Mouse (Mus musculus): ENCODE measurements around the gene Tomm7. TPM values are rescaled to one million over a fixed set of nuclear protein-coding genes. Genes with fewer than 3 reads are reported as not detected.
"Not testable (repeated sequence)": the region's sequence is repeated elsewhere in the genome, so short reads cannot be mapped to it uniquely, and the experiment has no call there.

Gene Tomm7
- polyA plus RNA-seq (2012; ENCODE audit: insufficient read depth, low replicate concordance), result 1.6 and 14.7 TPM in 2 replicates

DNA sequence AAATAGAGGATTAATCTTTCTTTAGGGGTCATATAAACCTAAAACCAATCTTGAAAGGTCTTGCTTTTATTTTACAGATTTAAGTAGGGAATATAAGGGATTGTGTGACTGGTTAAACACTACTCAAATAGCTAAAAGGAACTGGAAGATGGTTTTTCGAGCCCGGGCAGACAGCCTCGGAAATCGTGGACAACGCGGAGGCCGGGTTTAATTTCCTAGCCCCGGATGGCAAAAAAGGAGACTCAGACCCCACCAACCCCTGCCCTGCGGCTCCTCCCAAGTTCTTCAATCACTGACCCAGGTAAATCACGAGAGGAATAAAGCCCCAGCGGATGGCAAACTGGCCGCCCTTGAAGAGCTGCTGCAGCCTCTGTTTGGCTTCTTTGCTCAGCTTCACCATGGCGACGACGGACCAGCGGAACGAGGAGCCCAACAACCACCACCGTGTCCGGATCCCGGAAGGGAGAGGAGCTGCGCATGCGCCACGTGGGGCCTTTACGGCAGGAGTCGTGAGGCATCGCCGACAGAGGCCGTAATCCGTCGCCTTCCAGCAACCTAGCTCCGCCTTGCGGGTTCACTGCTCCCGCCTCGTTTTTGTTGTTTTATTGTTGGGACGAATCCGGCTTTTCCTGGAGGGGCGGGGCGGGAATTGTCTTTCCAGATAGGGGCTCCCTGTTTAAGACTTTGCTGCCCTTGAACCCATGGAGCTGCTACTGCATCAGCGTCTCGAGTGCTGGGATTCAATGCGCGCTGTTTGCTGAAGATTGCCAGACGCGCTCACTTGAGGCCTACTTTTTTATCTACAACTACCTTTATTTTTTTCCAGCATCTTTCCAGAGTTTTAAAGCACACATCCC is at the start of gene Tomm7:
Gene Tomm7 (minus strand): TSS at position 488 of the 857 bp plus-strand sequence.
- peaks cover 21% of the 10 kb centered on the region for H3K4me1 ChIP-seq
- H3K36me3 ChIP-seq (replicated peaks; ENCODE audit: low read length), result peaks cover 31% of the 10 kb centered on the region
- H3K9me3 ChIP-seq, result no peaks in the 10 kb centered on the region; the same call in 1 of the 2 replicates
- peak within 1 kb of the TSS; percentile 94 for H3K4me3 ChIP-seq (replicated peaks)
- H3K27me3 ChIP-seq (replicated peaks), result no peaks in the 10 kb centered on the region
- TF ChIP-seq GATA1 (IDR thresholded peaks at IDR 0.05; ENCODE audit: borderline replicate concordance, low read length), result no peak
- TF ChIP-seq FLI1 (IDR thresholded peaks at IDR 0.05; ENCODE audit: low read length), result no peak

DNA sequence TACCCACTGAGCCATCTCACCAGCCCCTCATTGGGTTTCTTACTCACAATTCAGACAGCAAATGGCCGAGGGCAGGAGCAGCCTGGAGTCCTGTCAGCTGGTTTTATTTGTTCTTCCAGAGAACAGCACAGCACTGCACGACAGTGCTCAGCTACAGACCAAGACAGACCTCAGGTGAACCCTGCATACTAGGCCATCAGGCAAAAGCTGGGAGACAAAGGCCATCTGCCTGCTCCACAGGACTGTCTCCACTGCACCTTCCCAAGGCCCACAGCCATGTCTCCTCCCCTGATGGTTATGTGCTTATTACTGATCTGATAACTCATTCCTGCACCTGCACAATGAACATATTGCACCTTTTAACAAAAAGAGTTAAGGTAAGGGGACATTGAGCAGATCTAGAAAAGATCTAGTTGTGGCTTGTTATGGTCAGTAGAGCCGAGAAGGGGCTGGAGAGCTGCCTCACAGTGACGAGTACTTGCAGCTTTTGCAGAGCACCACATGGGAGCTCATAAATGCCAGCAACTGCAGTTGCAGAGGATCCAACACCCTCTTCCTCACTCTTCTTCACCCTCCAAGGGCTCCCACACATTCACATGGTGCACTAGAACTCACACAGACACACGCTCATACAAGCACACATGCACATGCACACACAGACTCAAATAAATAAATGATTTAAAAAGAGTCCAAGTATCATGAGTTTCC is 49.3 kb upstream of the Tomm7 start:
- H3K36me3 ChIP-seq (replicated peaks; ENCODE audit: low read length), result no peaks in the 10 kb centered on the region
- no peaks in the 10 kb centered on the region for H3K9me3 ChIP-seq
- no peak for TF ChIP-seq GATA1 (IDR thresholded peaks at IDR 0.05; ENCODE audit: borderline replicate concordance, low read length)
- no peak for TF ChIP-seq FLI1 (IDR thresholded peaks at IDR 0.05; ENCODE audit: low read length)
- peaks cover 71% of the 10 kb centered on the region for H3K4me1 ChIP-seq
- H3K27me3 ChIP-seq (replicated peaks), result no peaks in the 10 kb centered on the region
- peak overlapping the region; percentile 54 for H3K4me3 ChIP-seq (replicated peaks)

DNA sequence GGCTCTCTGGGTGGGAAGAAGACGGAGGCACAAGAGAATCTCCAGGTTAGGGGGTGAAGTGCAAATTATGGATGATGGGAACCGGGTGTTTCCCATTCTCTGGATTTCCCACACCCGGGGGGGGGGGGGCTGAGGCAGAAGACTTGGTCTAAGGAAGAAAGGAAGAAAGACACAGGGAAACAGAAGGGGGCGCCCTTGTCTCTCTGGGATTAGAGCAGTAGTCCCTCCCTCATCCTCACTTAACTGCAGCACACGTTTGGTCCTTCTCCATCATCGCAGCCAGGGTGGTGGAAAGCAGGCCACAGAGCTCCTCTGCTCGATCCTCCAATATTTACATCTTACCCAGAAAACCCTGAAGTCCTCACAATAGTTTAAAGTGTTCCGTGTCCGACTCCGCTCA is 46.8 kb upstream of the Tomm7 start:
- Histone ChIP-seq H3K36me3 (replicated peaks; ENCODE audit: low read length) (peaks cover 3% of the 10 kb centered on the region), H3K9me3 (no peaks in the 10 kb centered on the region), H3K4me1 (peaks cover 76% of the 10 kb centered on the region), H3K4me3 (replicated peaks) (peak overlapping the region; percentile 38), H3K27me3 (replicated peaks) (no peaks in the 10 kb centered on the region)
- no peak for TF ChIP-seq FLI1 (IDR thresholded peaks at IDR 0.05; ENCODE audit: low read length)

- peaks cover 66% of the 10 kb centered on the region for H3K4me1 ChIP-seq
- peak overlapping the region; percentile 24 for H3K4me3 ChIP-seq (replicated peaks)
- H3K36me3 ChIP-seq (replicated peaks; ENCODE audit: low read length), result peaks cover 5% of the 10 kb centered on the region
- TF ChIP-seq GATA1 (IDR thresholded peaks at IDR 0.05; ENCODE audit: borderline replicate concordance, low read length) (no peak), FLI1 (IDR thresholded peaks at IDR 0.05; ENCODE audit: low read length) (no peak)
- H3K9me3 ChIP-seq, result peaks cover 2% of the 10 kb centered on the region
- no peaks in the 10 kb centered on the region for H3K27me3 ChIP-seq (replicated peaks)
Measured at GRCm38 (mm10) chr5:23889461-23889860, 45.5 kb upstream of the Tomm7 start.

GRCm38 (mm10) chr5:23887111-23887510 is 43.1 kb upstream of the Tomm7 start:
- Histone ChIP-seq H3K4me1 (peaks cover 67% of the 10 kb centered on the region), H3K36me3 (replicated peaks; ENCODE audit: low read length) (peaks cover 17% of the 10 kb centered on the region), H3K9me3 (peaks cover 11% of the 10 kb centered on the region), H3K27me3 (replicated peaks) (no peaks in the 10 kb centered on the region), H3K4me3 (replicated peaks) (peak overlapping the region; percentile 77)
- TF ChIP-seq FLI1 (IDR thresholded peaks at IDR 0.05; ENCODE audit: low read length), result no peak
- no peak for TF ChIP-seq GATA1 (IDR thresholded peaks at IDR 0.05; ENCODE audit: borderline replicate concordance, low read length)

- H3K27me3 ChIP-seq (replicated peaks), result peaks cover 5% of the 10 kb centered on the region
- peak overlapping the region; percentile 81 for H3K4me3 ChIP-seq (replicated peaks)
- no peaks in the 10 kb centered on the region for H3K9me3 ChIP-seq
- TF ChIP-seq GATA1 (IDR thresholded peaks at IDR 0.05; ENCODE audit: borderline replicate concordance, low read length), result no peak
- no peak for TF ChIP-seq FLI1 (IDR thresholded peaks at IDR 0.05; ENCODE audit: low read length)
- H3K36me3 ChIP-seq (replicated peaks; ENCODE audit: low read length), result no peaks in the 10 kb centered on the region
- H3K4me1 ChIP-seq, result peaks cover 43% of the 10 kb centered on the region
Measured at GRCm38 (mm10) chr5:23874457-23874856, 30.5 kb upstream of the Tomm7 start.

- Histone ChIP-seq H3K27me3 (replicated peaks) (peaks cover 5% of the 10 kb centered on the region), H3K9me3 (no peaks in the 10 kb centered on the region), H3K4me3 (replicated peaks) (no peak overlapping the region), H3K36me3 (replicated peaks; ENCODE audit: low read length) (no peaks in the 10 kb centered on the region), H3K4me1 (peaks cover 36% of the 10 kb centered on the region)
- no peak for TF ChIP-seq GATA1 (IDR thresholded peaks at IDR 0.05; ENCODE audit: borderline replicate concordance, low read length)
- TF ChIP-seq FLI1 (IDR thresholded peaks at IDR 0.05; ENCODE audit: low read length), result no peak
Measured at GRCm38 (mm10) chr5:23872586-23872985, 28.6 kb upstream of the Tomm7 start.

DNA sequence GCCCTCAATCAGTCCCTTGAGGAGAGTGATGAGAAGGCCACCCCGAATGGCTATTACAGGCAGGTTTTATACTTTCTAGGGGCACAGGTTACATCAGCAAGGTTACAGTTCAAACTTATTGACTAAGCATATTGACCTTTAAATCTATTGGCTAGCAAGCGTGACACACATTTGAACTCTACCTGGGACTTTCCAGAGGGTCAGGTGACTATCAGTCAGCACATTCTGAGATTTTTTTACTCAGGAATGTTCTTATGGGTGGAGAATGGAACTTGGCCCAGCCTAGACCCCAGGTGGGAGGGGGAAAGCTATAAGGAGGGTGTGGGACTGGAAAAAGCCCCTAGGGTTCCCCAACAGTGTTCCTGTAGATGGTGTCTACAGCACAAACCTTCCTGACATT is 27.4 kb upstream of the Tomm7 start:
- not testable (repeated sequence) for H3K36me3 ChIP-seq (replicated peaks; ENCODE audit: low read length); H3K4me3 ChIP-seq (replicated peaks); H3K9me3 ChIP-seq; H3K27me3 ChIP-seq (replicated peaks)
- peaks cover 30% of the 10 kb centered on the region for H3K4me1 ChIP-seq

DNA sequence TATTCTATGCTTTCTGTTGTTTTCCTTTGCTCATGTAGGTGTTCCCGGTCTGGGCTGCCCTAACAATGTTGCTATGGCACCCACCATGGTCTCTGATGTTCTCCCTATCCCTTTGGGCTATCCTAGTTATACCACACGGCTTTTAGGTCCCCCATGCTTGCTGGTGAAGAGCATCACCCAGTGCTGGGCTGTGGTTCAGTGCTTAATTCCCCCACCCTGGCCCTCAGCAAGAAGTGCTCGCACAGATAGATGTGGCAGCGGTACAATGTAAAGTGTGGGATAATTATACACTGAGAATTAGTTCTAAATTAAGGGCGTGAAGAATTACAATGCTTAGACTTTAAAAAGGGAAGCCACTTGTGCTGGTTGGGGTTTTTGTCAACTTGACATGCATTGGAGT is 22.0 kb upstream of the Tomm7 start:
- Histone ChIP-seq H3K27me3 (replicated peaks) (peaks cover under 1% of the 10 kb centered on the region), H3K36me3 (replicated peaks; ENCODE audit: low read length) (no peaks in the 10 kb centered on the region), H3K9me3 (no peaks in the 10 kb centered on the region), H3K4me3 (replicated peaks) (no peak overlapping the region), H3K4me1 (peaks cover 7% of the 10 kb centered on the region)
- TF ChIP-seq GATA1 (IDR thresholded peaks at IDR 0.05; ENCODE audit: borderline replicate concordance, low read length) (no peak), FLI1 (IDR thresholded peaks at IDR 0.05; ENCODE audit: low read length) (no peak)

Measured in megakaryocyte, embryonic 14.5 days (primary cell).